Mouse (Mus musculus) bone marrow, adult 2 months (tissue): Measurements from ENCODE around the gene Ffar3.

Experiments used
- CTCF ChIP-seq: fragments of 200-500 bp; IDR thresholded peaks from 2 replicates; pipeline ENCODE4 v1.5.1; 2011; ENCODE audit warnings: low read length, control low read depth; ENCODE audit not compliant: control insufficient read depth, insufficient read depth
- POLR2A ChIP-seq: fragments of 200-500 bp; IDR thresholded peaks from 2 replicates; pipeline ENCODE4 v1.6.1; 2011; ENCODE audit warnings: low read depth, mild to moderate bottlenecking, control low read depth, low read length, borderline replicate concordance; ENCODE audit not compliant: control insufficient read depth

DNA sequence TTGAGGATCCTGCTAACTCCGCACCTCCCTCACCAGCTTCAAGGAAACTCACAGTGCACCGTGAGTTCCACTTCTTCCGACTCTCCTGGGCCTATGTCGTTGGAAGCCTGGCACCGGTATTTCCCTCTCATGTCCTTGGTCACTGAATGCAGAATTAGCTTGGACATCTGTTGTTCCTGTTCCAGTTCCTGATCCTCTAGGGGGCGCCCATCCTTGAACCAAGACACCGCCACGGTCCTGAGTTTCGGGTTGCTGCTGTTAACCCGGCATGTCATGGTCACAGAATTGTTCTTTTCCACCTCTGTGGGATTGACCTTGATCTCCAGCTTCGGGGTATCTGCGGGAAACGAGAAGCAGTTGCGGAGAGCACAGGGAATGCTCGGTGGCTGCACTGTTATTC, 17.1 kb upstream of the Ffar3 start:
- TF ChIP-seq POLR2A = no peak
- TF ChIP-seq CTCF = peak; percentile 83
